Mouse (Mus musculus) neural tube, embryonic 13.5 days (tissue): ENCODE measurements around the gene Oser1. TPM values are rescaled to one million over a fixed set of nuclear protein-coding genes. Genes with fewer than 3 reads are reported as not detected.
A peak's percentile ranks its signal among the peaks of the same experiment; 100 is the strongest.
"Not testable (repeated sequence)": the region's sequence is repeated elsewhere in the genome, so short reads cannot be mapped to it uniquely, and the experiment has no call there.

Source experiments
- ATAC-seq: fragments of 200-750 bp; cut with Nextera tagmentation; 2 replicates; pipeline ENCODE4 v1.8.0; 2017; ENCODE audit warnings: low read depth, mild to moderate bottlenecking, moderate TSS enrichment, moderate library complexity
- H3K27ac ChIP-seq: fragments of 300-500 bp; sonication (generic); replicated peaks from 2 replicates; pipeline ENCODE4 v1.5.1; 2015; ENCODE audit warnings: moderate library complexity, mild to moderate bottlenecking, inconsistent platforms
- H3K27me3 ChIP-seq: fragments of 300-500 bp; sonication (generic); 2 replicates; pipeline ENCODE4 v1.6.1; 2015; ENCODE audit warnings: mild to moderate bottlenecking, inconsistent platforms
- H3K36me3 ChIP-seq: fragments of 300-500 bp; sonication (generic); 2 replicates; pipeline ENCODE4 v1.6.1; 2015; ENCODE audit warnings: mild to moderate bottlenecking, inconsistent platforms
- H3K4me1 ChIP-seq: fragments of 300-500 bp; sonication (generic); replicated peaks from 2 replicates; pipeline ENCODE4 v1.6.1; 2015; ENCODE audit warnings: inconsistent platforms
- H3K4me2 ChIP-seq: fragments of 300-500 bp; sonication (generic); 2 replicates; pipeline ENCODE4 v1.6.1; 2015; ENCODE audit warnings: inconsistent platforms, mild to moderate bottlenecking, moderate library complexity
- H3K4me3 ChIP-seq: fragments of 300-500 bp; sonication (generic); 2 replicates; pipeline ENCODE4 v1.5.1; 2015; ENCODE audit warnings: mild to moderate bottlenecking, inconsistent platforms
- H3K9ac ChIP-seq: fragments of 300-500 bp; sonication (generic); 2 replicates; pipeline ENCODE4 v1.6.1; 2015; ENCODE audit warnings: moderate library complexity, mild to moderate bottlenecking, inconsistent platforms
- H3K9me3 ChIP-seq: fragments of 300-500 bp; sonication (generic); 2 replicates; pipeline ENCODE4 v1.6.1; 2016; ENCODE audit warnings: inconsistent platforms
- WGBS: fragments of 180-500 bp; shearing (Covaris S2); methylation state at CpG from one replicate; pipeline ENCODE4 v1.1.7; 2015; 5-methylcytosine and 5-hydroxymethylcytosine counted together
- polyA plus RNA-seq: library from polyadenylated mRNA; unstranded; fragments of >200 nt; fragmentation: Nextera tagmentation; extraction: Ambion mirVana; gene quantifications from 2 replicates; pipeline ENCODE4 v1.2.1, GENCODE M21; 2015

The Oser1 gene
- polyA plus RNA-seq, 1 experiment from 2014 or later: 74.5 TPM

- Histone ChIP-seq H3K4me2 (peak overlapping the region; percentile 97), H3K9me3 (no peaks in the 10 kb centered on the region), H3K27ac (no peak overlapping the region), H3K4me3 (peak overlapping the region; percentile 86), H3K27me3 (no peaks in the 10 kb centered on the region), H3K4me1 (peaks cover 35% of the 10 kb centered on the region), H3K9ac (peak overlapping the region; percentile 89; the same call in 1 of the 2 replicates), H3K36me3 (peaks cover 10% of the 10 kb centered on the region)
- no peak for ATAC-seq
These were observed 6.7 kb downstream of the Oser1 start for GRCm38 (mm10) chr2:163417830-163418229.

- Histone ChIP-seq H3K27me3 (no peaks in the 10 kb centered on the region), H3K4me2 (no peak overlapping the region), H3K4me3 (no peak overlapping the region), H3K9me3 (no peaks in the 10 kb centered on the region), H3K4me1 (peaks cover 35% of the 10 kb centered on the region), H3K27ac (no peak overlapping the region), H3K9ac (no peak overlapping the region), H3K36me3 (peaks cover 15% of the 10 kb centered on the region)
- ATAC-seq: no peak
- WGBS: 94% methylated on average over 6 of the region's 6 CpGs
These were observed 7.5 kb downstream of the Oser1 start for GRCm38 (mm10) chr2:163417026-163417425.

DNA sequence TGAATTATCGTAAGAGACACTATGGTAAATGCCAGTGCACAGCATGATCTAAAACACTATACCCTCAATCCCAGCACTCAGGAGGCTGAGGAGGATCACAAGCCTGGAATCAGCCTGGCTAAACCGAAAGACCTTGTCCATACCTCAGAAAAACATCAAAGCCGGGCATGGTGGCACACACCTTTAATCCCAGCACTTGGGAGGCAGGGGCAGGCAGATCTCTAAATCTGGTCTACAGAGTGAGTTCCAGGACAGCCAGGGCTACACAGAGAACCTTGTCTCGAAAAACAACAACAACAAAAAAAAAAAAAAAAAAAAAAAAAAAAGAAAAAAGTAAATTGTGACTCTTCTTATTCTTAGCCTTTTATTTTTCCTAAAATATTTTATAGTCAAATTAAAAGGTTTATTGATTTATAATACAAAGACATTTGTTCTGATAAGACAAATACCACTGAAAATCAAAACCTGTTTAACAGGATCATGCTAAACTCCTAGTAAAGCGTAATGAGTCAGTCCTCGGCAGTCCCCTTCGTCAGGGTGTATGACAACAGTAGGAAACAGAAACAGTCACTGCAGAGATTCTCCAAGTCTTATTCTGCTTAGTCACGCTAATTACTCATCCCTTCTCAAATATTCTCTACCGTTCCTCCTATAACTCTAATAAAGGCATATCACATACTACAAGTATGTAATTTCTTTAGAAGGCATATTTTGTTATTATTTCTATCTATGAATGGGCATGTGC is 11.5 kb downstream of the Oser1 start:
- Histone ChIP-seq H3K27ac (no peak overlapping the region), H3K4me3 (no peak overlapping the region), H3K4me1 (peaks cover 11% of the 10 kb centered on the region), H3K9ac (no peak overlapping the region), H3K4me2 (no peak overlapping the region), H3K36me3 (peaks cover 55% of the 10 kb centered on the region), H3K27me3 (no peaks in the 10 kb centered on the region), H3K9me3 (no peaks in the 10 kb centered on the region)
- no peak for ATAC-seq
- 91% methylated on average over 9 of the region's 9 CpGs for WGBS

DNA sequence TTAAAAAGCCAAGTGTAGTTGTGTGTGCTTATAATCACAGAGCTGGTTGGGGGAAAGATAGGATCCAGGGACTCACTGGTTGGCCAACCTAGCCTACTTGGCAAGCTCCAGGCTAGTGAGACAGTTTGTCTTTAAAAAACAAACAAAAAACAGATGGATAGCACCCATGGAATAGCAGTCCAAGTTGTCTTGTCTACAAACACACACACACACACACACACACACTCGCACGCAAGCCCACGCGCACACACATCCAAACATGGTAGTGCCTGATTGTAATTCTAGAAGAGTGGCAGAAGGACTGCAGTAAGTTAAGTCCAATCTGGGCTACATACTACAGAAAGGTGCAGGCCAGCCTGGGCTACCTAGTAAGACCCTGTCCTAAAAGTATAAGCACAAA is 12.1 kb downstream of the Oser1 start:
- Histone ChIP-seq H3K9me3 (no peaks in the 10 kb centered on the region), H3K4me2 (no peak overlapping the region), H3K4me3 (no peak overlapping the region), H3K36me3 (peaks cover 59% of the 10 kb centered on the region), H3K4me1 (peaks cover 5% of the 10 kb centered on the region), H3K9ac (no peak overlapping the region), H3K27me3 (no peaks in the 10 kb centered on the region), H3K27ac (no peak overlapping the region)
- 96% methylated on average over 4 of the region's 4 CpGs for WGBS
- no peak for ATAC-seq

DNA sequence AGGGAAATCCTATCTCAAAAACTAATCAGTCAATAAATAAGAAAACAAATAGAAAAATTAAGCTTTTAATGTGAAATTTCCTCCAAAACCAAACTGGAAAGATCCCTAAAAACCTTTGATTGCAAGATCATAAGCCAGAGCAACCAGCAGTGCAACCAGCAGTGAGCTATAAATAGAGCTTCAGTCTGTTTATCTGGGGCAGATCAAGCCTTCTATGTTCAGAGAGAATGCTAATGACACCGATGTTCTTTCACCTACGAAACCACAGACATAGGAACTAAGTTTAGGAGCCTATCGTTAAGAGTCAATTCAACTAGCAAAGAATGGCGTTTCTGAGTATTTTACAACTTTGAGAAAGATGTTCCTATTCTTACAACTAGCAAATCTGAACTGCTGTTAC is 12.7 kb downstream of the Oser1 start:
- ATAC-seq: no peak
- H3K36me3 ChIP-seq: peaks cover 65% of the 10 kb centered on the region
- H3K9ac ChIP-seq: no peak overlapping the region
- H3K9me3 ChIP-seq: no peaks in the 10 kb centered on the region
- H3K4me1 ChIP-seq: 0 out of 2 replicates have a peak, but pooled peaks cover 3% of the 10 kb centered on the region
- H3K27me3 ChIP-seq: no peaks in the 10 kb centered on the region
- WGBS: 83% methylated on average over 4 of the region's 4 CpGs
- H3K4me3 ChIP-seq: no peak overlapping the region
- H3K4me2 ChIP-seq: no peak overlapping the region
- H3K27ac ChIP-seq: no peak overlapping the region

DNA sequence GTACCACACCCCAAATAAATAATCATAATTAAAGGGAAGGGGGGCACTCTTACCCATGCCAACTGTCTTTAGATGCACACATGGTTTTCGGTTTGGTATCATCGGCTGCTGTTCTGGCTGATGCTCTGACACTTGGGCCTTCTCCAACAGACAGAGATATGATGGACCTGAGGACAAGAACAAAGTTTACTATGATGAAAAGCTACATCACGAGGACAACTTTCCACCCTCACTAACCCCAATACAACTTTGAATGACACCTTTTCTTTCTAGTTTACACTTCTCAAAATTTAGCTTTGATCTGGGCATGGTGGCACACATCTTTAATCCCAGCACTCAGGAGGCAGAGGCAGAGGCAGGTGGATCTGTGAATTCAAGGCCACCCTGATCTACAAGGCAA is 13.2 kb downstream of the Oser1 start:
- not testable (repeated sequence) for ATAC-seq, H3K4me1 ChIP-seq, H3K27me3 ChIP-seq, H3K4me3 ChIP-seq, H3K9ac ChIP-seq, H3K27ac ChIP-seq, H3K4me2 ChIP-seq, H3K9me3 ChIP-seq
- peaks cover 65% of the 10 kb centered on the region for H3K36me3 ChIP-seq
- WGBS: 94% methylated on average over 3 of the region's 3 CpGs

- Histone ChIP-seq H3K4me3 (no peak overlapping the region), H3K27me3 (no peaks in the 10 kb centered on the region), H3K36me3 (peaks cover 70% of the 10 kb centered on the region), H3K27ac (no peak overlapping the region), H3K4me2 (no peak overlapping the region), H3K9me3 (no peaks in the 10 kb centered on the region), H3K9ac (no peak overlapping the region), H3K4me1 (no peaks in the 10 kb centered on the region)
- no peak for ATAC-seq
- 96% methylated on average over 3 of the region's 3 CpGs for WGBS
These were observed 14.3 kb downstream of the Oser1 start for GRCm38 (mm10) chr2:163410211-163410610.

GRCm38 (mm10) chr2:163404037-163404815 is 20.3 kb downstream of the Oser1 start:
- Histone ChIP-seq H3K4me1 (no peaks in the 10 kb centered on the region), H3K4me3 (no peak overlapping the region), H3K4me2 (no peak overlapping the region), H3K27ac (no peak overlapping the region), H3K27me3 (no peaks in the 10 kb centered on the region), H3K36me3 (peaks cover 34% of the 10 kb centered on the region), H3K9me3 (no peaks in the 10 kb centered on the region), H3K9ac (no peak overlapping the region)
- no peak for ATAC-seq
- 85% methylated on average over 8 of the region's 8 CpGs for WGBS

DNA sequence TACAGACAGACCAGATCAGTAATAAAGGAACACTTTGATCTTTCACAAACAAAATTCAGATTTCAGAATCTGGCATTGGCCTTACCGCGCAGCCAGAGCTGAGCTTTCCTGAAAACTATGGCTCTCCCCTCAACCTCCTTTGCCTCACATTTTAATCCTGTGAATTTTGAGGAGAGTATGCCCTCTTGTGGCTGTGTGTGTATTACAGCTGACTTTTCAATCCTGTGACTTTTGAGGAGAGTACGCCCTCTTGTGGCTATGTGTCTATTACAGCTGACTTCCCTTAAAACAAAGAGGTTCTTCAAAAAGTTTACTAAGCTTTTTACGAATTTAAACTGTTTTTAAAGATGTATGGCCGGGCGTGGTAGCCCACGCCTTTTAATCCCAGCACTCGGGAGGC is 23.3 kb downstream of the Oser1 start:
- 17% methylated on average over 8 of the region's 8 CpGs for WGBS
- Histone ChIP-seq H3K27me3 (no peaks in the 10 kb centered on the region), H3K36me3 (peaks cover 12% of the 10 kb centered on the region), H3K27ac (no peak overlapping the region), H3K4me1 (no peaks in the 10 kb centered on the region), H3K4me2 (no peak overlapping the region), H3K9me3 (no peaks in the 10 kb centered on the region), H3K4me3 (no peak overlapping the region), H3K9ac (no peak overlapping the region)
- no peak for ATAC-seq

- no peaks in the 10 kb centered on the region for H3K27me3 ChIP-seq
- ATAC-seq: no peak
- no peaks in the 10 kb centered on the region for H3K9me3 ChIP-seq
- H3K27ac ChIP-seq: no peak overlapping the region
- no peak overlapping the region for H3K4me3 ChIP-seq
- no peaks in the 10 kb centered on the region for H3K36me3 ChIP-seq
- H3K4me1 ChIP-seq: no peaks in the 10 kb centered on the region
- H3K4me2 ChIP-seq: no peak overlapping the region
- WGBS: 80% methylated on average over 8 of the region's 8 CpGs
- no peak overlapping the region for H3K9ac ChIP-seq
These were observed 25.3 kb downstream of the Oser1 start for GRCm38 (mm10) chr2:163399222-163399621.

GRCm38 (mm10) chr2:163398770-163399169 is 25.7 kb downstream of the Oser1 start:
- H3K4me3 ChIP-seq: no peak overlapping the region
- H3K27ac ChIP-seq: no peak overlapping the region
- H3K9me3 ChIP-seq: no peaks in the 10 kb centered on the region
- 91% methylated on average over 4 of the region's 4 CpGs for WGBS
- H3K36me3 ChIP-seq: no peaks in the 10 kb centered on the region
- no peak overlapping the region for H3K4me2 ChIP-seq
- H3K4me1 ChIP-seq: no peaks in the 10 kb centered on the region
- no peaks in the 10 kb centered on the region for H3K27me3 ChIP-seq
- H3K9ac ChIP-seq: no peak overlapping the region
- ATAC-seq: no peak

DNA sequence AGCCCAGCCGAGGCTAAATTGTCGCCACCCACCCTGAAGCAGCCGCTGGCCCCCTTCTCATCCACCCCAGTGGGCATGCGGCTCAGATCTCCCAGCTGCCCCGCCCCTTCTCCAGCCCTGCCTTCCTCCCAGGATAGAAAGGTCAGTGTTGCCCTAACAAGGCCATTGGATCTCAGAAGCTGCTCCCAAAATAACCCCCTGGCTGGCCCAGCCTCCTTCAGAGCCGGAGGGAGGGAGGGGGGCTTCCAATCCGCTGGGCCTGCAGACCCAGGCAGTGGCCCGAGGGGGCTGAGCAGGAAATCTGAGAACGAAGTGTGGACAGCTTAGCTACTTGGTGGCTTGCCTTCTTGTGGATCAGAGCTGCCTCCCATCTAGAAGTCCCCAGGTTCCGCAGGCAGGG is 26.6 kb downstream of the Oser1 start, which contains the start of gene Jph2:
Gene Jph2 (minus strand): TSS at position 89 of the 400 bp plus-strand sequence.
- Histone ChIP-seq H3K4me1 (no peaks in the 10 kb centered on the region), H3K36me3 (no peaks in the 10 kb centered on the region), H3K27me3 (no peaks in the 10 kb centered on the region), H3K27ac (no peak within 1 kb of the TSS), H3K9ac (no peak within 1 kb of the TSS), H3K4me3 (0 out of 2 replicates have a peak within 1 kb of the TSS, but pooled peaks have one; percentile 3), H3K9me3 (no peaks in the 10 kb centered on the region), H3K4me2 (peak within 1 kb of the TSS; percentile 18)
- WGBS: 10% methylated on average over 10 of the region's 10 CpGs
- no peak for ATAC-seq
